ENCODE assay signal across 14 mouse cellular contexts in the genomic region with DNA sequence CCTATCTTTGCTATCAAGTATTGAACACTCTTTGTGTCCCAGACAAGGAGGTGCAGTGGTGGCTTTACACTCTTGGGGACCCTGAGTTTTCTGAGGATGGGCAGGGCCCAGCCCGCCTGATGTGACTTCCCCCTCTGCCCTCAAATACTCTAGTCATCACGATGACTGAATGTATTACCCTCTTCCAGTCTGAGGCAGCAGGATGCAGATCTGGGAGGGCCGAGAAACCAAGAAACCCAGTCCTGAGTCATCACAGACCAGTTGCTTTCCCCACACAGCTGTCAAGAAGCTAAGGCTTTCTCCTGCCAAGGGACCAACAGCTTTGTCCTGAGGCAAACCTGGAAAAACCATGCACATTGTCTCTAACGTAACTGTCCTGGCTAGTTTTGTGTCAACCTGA. TPM values are rescaled to one million over a fixed set of nuclear protein-coding genes. Genes with fewer than 3 reads are reported as not detected.
A peak's percentile ranks its signal among the peaks of the same experiment; 100 is the strongest.
DNase-seq lines count a peak whose midpoint lies in the region; TF ChIP-seq lines count a peak whose summit lies in the region.
"Had no signal": no experiment of that assay in that cellular context is flagged by ENCODE, and none has a peak within 500 bp of the region (broad histone marks: within the 10 kb centered on the region; RNA-seq: fewer than 3 reads in every experiment).

No protein-coding gene starts in this region.

- TF ChIP-seq POLR2A in spleen, adult 2 months (IDR thresholded peaks at IDR 0.05; ENCODE audit: low read depth, low read length) = no peak

- no peak for DNase-seq in spleen, adult 2 months (ENCODE audit: low read depth in 1 of 2, low spot score in 2 of 2)
- DNase-seq in spleen, postnatal 14 days (ENCODE audit: low spot score in 2 of 2) = no peak
- DNase-seq in fibroblast of lung, adult 2 months (ENCODE audit: low read depth) = peak; percentile 65
- DNase-seq in urinary bladder, postnatal 25 days (ENCODE audit: low spot score) = no peak
- DNase-seq in kidney, postnatal 25 days = no peak
- no peak for DNase-seq in left cerebral cortex, adult 8-10 months (ENCODE audit: low spot score in 2 of 2)
- DNase-seq in kidney, adult 8-10 months = no peak
- DNase-seq: adrenal gland, postnatal 25 days; cerebellum, adult 2 months; embryo, embryonic 11 days; gastrocnemius, postnatal 25 days; right cerebral cortex, postnatal 4 days had no signal

- no peaks in the 10 kb centered on the region for H3K36me3 ChIP-seq in spleen, adult 2 months (ENCODE audit: control insufficient read depth, insufficient read depth, low read length)
- H3K36me3 ChIP-seq in macrophage (ENCODE audit: inconsistent target) = peaks cover 17% of the 10 kb centered on the region; the same call in 1 of the 2 replicates
- H3K36me3 ChIP-seq: kidney, embryonic 15.5 days had no signal

- TF ChIP-seq CTCF in spleen, adult 2 months (IDR thresholded peaks at IDR 0.05; ENCODE audit: extremely low read depth, insufficient read depth, insufficient read length, insufficient replicate concordance) = no peak

- no peaks in the 10 kb centered on the region for H3K27me3 ChIP-seq in spleen, adult 2 months (ENCODE audit: control insufficient read depth, insufficient read depth, low read length)
- H3K27me3 ChIP-seq: kidney, embryonic 15.5 days had no signal

- H3K4me3 ChIP-seq in spleen, adult 2 months (ENCODE audit: extremely low read depth, insufficient read depth, insufficient read length) = no peak overlapping the region
- peak overlapping the region; percentile 59 for H3K4me3 ChIP-seq in macrophage (ENCODE audit: inconsistent target)
- H3K4me3 ChIP-seq: kidney, embryonic 15.5 days had no signal

- 47% methylated on average over 4 of the region's 4 CpGs for WGBS in spleen, adult 2 months
- WGBS in macrophage (ENCODE audit: missing documents) = 0% methylated on average over 4 of the region's 4 CpGs

- H3K4me1 ChIP-seq in spleen, adult 2 months (ENCODE audit: control insufficient read depth, insufficient read depth, insufficient read length) = peaks cover 21% of the 10 kb centered on the region; the same call in 1 of the 2 replicates

- H3K79me2 ChIP-seq in macrophage (ENCODE audit: inconsistent target) = peaks cover 62% of the 10 kb centered on the region

- peak overlapping the region; percentile 39; the same call in 1 of the 2 replicates for H3K27ac ChIP-seq in spleen, adult 2 months (ENCODE audit: insufficient read depth, low read length)
- peak overlapping the region; percentile 99 for H3K27ac ChIP-seq in macrophage
- H3K27ac ChIP-seq: kidney, embryonic 15.5 days had no signal

RNA-seq across cellular contexts. Expression of gene Alox5ap, which starts 2.9 kb away (rescaled TPM):
- 62.6 and 67.4 TPM in 2 replicates for polyA plus RNA-seq in spleen, adult 2 months (2012; rRNA removed)
- 10 to 100 TPM in 16 of 26 experiments, 1 to 10 TPM in 10; 4.4 to 52.1 (median 15.2) TPM for total RNA-seq in macrophage (2018; cell fraction: chromatin; rRNA removed)
- total RNA-seq in macrophage (2018; cell fraction: cytosol; rRNA removed) = 100 to 1,000 TPM; 333 to 529 (median 422) TPM
- total RNA-seq in macrophage (2018; cell fraction: nucleus; rRNA removed) = 100 to 1,000 TPM in 22 of 26 experiments, 10 to 100 TPM in 4; 44.0 to 323 (median 142) TPM
- 206 to 517 TPM (median 414 TPM) in 3 replicates for polyA plus RNA-seq in macrophage (2018)
- 10 to 100 TPM in 3 of 4 experiments, 1 to 10 TPM in 1; 6.7 to 14.3 (median 11.2) TPM for total RNA-seq in left cerebral cortex, adult 8-10 months (2022)
